Mouse (Mus musculus) adrenal gland, adult (tissue): ENCODE results near the gene Defa35.
"Not testable (repeated sequence)": the region's sequence is repeated elsewhere in the genome, so short reads cannot be mapped to it uniquely, and the experiment has no call there.

ENCODE experiments used
- DNase-seq, 2 experiments: peaks; one replicate each; pipeline ENCODE4 v3.0.0; 2022 to 2023; ENCODE audit warnings: low spot score in 1 of 2; ENCODE audit not compliant: inconsistent age in 2 of 2

The Defa35 gene

DNA sequence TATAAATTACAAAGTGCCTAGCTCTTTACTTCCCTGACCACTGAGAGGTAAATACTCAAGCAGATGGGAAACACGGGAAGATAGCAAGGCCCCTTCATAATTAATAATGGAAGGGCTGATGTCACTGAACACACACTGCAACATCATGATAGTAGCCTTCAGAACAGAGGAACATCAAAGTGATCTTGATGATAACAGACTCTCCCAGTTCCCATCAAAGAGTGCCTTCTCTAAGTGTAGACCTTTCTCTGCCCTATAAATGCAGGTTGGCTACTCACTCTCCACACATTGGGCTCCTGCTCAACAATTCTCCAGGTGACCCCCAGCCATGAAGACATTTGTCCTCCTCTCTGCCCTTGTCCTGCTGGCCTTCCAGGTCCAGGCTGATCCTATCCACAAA lies at the start of gene Defa35:
Gene Defa35 (plus strand): TSS at position 301 of the 400 bp plus-strand sequence.
- DNase-seq: not testable (repeated sequence)

DNA sequence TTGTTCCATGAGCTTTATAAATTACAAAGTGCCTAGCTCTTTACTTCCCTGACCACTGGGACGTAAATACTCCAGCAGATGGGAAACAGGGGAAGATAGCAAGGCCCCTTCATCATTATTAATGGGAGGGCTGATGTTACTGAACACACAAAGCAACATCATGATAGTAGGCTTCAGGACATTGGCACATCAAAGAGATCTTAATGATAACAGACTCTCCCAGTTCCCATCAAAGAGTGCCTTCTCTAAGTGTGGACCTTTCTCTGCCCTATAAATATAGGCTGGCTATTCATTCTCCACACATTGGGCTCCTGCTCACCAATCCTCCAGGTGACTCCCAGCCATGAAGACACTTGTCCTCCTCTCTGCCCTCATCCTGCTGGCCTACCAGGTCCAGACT lies 39.6 kb upstream of the Defa35 start, which contains the start of gene Defa21:
Gene Defa21 (plus strand): TSS at position 301 of the 400 bp plus-strand sequence.
- not testable (repeated sequence) for DNase-seq

DNA sequence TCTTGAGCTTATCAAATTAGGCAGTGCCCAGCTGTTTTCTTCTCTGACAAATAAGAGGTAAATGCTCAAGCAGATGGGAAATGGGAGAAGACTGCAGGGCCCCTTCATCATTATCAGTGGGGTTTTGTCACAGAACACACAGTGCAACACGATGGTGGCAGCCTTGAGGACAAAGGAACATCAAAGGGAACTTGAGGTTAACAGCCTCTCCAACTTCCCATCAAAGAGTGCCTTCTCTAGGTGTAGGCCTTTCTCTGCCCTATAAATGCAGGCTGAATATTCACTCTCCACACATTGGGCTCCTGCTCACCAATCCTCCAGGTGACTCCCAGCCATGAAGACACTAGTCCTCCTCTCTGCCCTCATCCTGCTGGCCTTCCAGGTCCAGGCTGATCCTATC lies 10.1 kb upstream of the Defa35 start, which contains the start of gene Defa23:
Gene Defa23 (plus strand): TSS at position 301 of the 400 bp plus-strand sequence.
- not testable (repeated sequence) for DNase-seq

DNA sequence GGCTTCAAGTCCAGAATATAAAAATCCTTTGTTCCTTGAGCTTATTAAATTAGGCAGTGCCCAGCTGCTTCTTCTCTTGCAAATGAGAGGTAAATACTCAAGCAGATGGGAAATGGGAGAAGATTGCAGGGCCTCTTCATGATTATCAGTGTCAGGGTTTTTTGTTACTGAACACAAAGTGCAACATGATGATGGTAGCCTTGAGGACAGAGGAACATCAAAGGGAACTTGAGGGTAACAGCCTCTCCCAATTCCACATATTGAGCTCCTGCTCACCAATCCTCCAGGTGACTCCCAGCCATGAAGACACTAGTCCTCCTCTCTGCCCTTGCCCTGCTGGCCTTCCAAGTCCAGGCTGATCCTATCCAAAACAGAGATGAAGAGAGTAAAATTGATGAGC lies 19.3 kb downstream of the Defa35 start, which contains the start of gene Defa25:
Gene Defa25 (plus strand): TSS at position 301 of the 400 bp plus-strand sequence.
- DNase-seq: not testable (repeated sequence)

DNA sequence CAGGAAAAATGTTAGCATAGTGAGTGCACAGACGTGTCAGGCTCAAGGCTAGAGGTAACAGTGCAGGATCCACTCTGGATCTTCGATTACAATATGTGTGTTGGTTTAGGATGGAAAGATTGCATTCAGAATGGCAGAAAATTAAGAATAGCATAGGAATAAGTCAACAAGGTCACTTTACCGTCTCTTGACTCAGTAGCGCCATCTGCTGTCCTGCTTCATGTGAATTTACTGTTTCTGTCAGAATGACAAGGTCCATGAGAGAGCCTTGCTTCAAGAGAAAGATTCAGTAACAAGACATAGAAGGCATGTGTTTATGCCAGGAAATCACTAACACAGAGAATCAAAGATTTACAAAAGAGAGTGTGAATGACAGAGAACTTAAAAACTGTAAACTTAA lies 28.3 kb downstream of the Defa35 start:
- peak; percentile 19 to 65 for DNase-seq

DNA sequence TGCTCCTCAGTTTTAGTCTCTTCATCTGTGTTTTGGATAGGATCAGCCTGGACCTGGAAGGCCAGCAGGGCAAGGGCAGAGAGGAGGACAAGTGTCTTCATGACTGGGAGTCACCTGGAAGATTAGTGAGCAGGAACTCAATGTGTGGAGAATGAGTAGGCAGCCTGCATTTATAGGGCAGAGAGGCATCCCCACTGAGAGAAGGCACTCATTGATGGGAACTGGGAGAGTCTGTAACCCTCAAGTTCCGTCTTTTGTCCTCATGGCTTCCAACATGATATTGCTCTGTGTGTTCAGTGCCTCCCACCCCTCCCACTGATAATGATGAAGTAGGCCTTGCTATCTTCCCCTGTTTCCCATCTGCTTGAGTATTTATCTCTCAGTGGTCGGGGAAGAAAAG lies 31.1 kb downstream of the Defa35 start, which contains the start of gene Gm14851:
Gene Gm14851 (minus strand): TSS at position 101 of the 400 bp plus-strand sequence.
- DNase-seq: not testable (repeated sequence)
